Mouse (Mus musculus) intestine, postnatal 0 days (tissue): Measurements from ENCODE around the gene Coq8a. TPM values are rescaled to one million over a fixed set of nuclear protein-coding genes. Genes with fewer than 3 reads are reported as not detected.
A peak's percentile ranks its signal among the peaks of the same experiment; 100 is the strongest.

ENCODE experiments used
- ATAC-seq: fragments of 200-750 bp; cut with Nextera tagmentation; 2 replicates; pipeline ENCODE4 v1.8.0; 2017; ENCODE audit warnings: mild to moderate bottlenecking, moderate TSS enrichment, moderate library complexity
- H3K27ac ChIP-seq: fragments of 300-500 bp; sonication (generic); 2 replicates; pipeline ENCODE4 v1.5.1; 2014; ENCODE audit warnings: mild to moderate bottlenecking, low read depth, low read length, moderate library complexity
- H3K27me3 ChIP-seq: fragments of 300-500 bp; sonication (generic); replicated peaks from 2 replicates; pipeline ENCODE4 v1.6.1; 2014; ENCODE audit warnings: low read length, mixed read lengths; ENCODE audit not compliant: control insufficient read depth, insufficient read depth
- H3K36me3 ChIP-seq: fragments of 300-500 bp; sonication (generic); 2 replicates; pipeline ENCODE4 v1.6.1; 2014; ENCODE audit warnings: mild to moderate bottlenecking, moderate library complexity; ENCODE audit not compliant: control insufficient read depth, insufficient read depth
- H3K4me1 ChIP-seq: fragments of 300-500 bp; sonication (generic); replicated peaks from 2 replicates; pipeline ENCODE4 v1.6.1; 2014; ENCODE audit warnings: antibody characterized with exemption, low read length, mixed read lengths; ENCODE audit not compliant: control insufficient read depth, insufficient read depth
- H3K4me2 ChIP-seq: fragments of 300-500 bp; sonication (generic); replicated peaks from 2 replicates; pipeline ENCODE4 v1.6.1; 2014; ENCODE audit warnings: low read depth, mild to moderate bottlenecking, moderate library complexity
- H3K4me3 ChIP-seq: fragments of 300-500 bp; sonication (generic); 2 replicates; pipeline ENCODE4 v1.5.1; 2014; ENCODE audit warnings: low read depth, low read length
- H3K9ac ChIP-seq: fragments of 300-500 bp; sonication (generic); 2 replicates; pipeline ENCODE4 v1.6.1; 2014; ENCODE audit warnings: mild to moderate bottlenecking, low read depth, low read length
- H3K9me3 ChIP-seq: fragments of 300-500 bp; sonication (generic); 2 replicates; pipeline ENCODE4 v1.6.1; 2016; ENCODE audit warnings: mixed run types; ENCODE audit not compliant: control insufficient read depth
- CTCF ChIP-seq: sonication (generic); IDR thresholded peaks from 2 replicates; pipeline ENCODE4 v1.5.1; 2016; ENCODE audit warnings: low read depth, mild to moderate bottlenecking, control low read depth, antibody characterized with exemption, moderate library complexity
- WGBS: fragments of 180-500 bp; shearing (Covaris S2); extraction: QIAGEN DNeasy Blood & Tissue Kit; methylation state at CpG from one replicate; pipeline ENCODE4 v1.1.7; 2014; 5-methylcytosine and 5-hydroxymethylcytosine counted together
- polyA plus RNA-seq: library from polyadenylated mRNA; unstranded; fragments of >200 nt; fragmentation: Nextera tagmentation; extraction: Ambion mirVana; gene quantifications from 2 replicates; pipeline ENCODE4 v1.2.1, GENCODE M21; 2015

Gene Coq8a
- polyA plus RNA-seq, 1 experiment from 2014 or later = 28.6 TPM

DNA sequence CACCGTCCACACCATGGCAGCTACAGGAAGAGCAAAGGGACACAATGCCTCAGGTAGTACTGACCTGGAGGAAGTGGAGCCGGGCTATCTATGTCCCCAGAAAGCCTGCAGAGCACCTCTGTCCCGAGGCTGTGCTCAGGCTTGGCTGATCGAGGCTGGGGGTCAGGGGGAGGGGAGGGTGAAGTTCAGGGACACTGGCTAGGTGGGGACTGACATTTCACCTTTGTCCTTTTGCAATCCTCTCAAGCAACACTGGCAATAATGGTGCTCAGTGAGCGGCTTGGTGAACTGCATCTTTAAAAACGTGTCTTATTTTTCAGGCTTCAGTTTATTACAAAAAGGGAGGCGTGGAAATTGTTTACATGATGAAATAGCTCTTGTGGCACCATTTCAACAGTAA, 30.5 kb upstream of the Coq8a start:
- WGBS = 59% methylated on average over 7 of the region's 7 CpGs
- TF ChIP-seq CTCF = no peak

GRCm38 (mm10) chr1:180228854-180229253, 29.5 kb upstream of the Coq8a start:
- H3K27ac ChIP-seq = no peak overlapping the region
- H3K36me3 ChIP-seq = peaks cover 14% of the 10 kb centered on the region; the same call in 1 of the 2 replicates
- no peak for ATAC-seq
- no peak overlapping the region for H3K9ac ChIP-seq
- H3K27me3 ChIP-seq = no peaks in the 10 kb centered on the region
- WGBS = 75% methylated on average over 12 of the region's 12 CpGs
- H3K9me3 ChIP-seq = peaks cover 4% of the 10 kb centered on the region; the same call in 1 of the 2 replicates
- H3K4me3 ChIP-seq = no peak overlapping the region
- H3K4me1 ChIP-seq = 0 out of 2 replicates have a peak, but pooled peaks cover 3% of the 10 kb centered on the region
- no peak overlapping the region for H3K4me2 ChIP-seq
- TF ChIP-seq CTCF = no peak

More for the DNA sequence above, 30.5 kb upstream of the Coq8a start:
- Histone ChIP-seq H3K4me3 (no peak overlapping the region), H3K9ac (no peak overlapping the region), H3K36me3 (peaks cover 15% of the 10 kb centered on the region; the same call in 1 of the 2 replicates), H3K4me2 (no peak overlapping the region), H3K4me1 (0 out of 2 replicates have a peak, but pooled peaks cover 3% of the 10 kb centered on the region), H3K27me3 (no peaks in the 10 kb centered on the region), H3K27ac (no peak overlapping the region), H3K9me3 (peaks cover 4% of the 10 kb centered on the region; the same call in 1 of the 2 replicates)
- ATAC-seq = no peak

DNA sequence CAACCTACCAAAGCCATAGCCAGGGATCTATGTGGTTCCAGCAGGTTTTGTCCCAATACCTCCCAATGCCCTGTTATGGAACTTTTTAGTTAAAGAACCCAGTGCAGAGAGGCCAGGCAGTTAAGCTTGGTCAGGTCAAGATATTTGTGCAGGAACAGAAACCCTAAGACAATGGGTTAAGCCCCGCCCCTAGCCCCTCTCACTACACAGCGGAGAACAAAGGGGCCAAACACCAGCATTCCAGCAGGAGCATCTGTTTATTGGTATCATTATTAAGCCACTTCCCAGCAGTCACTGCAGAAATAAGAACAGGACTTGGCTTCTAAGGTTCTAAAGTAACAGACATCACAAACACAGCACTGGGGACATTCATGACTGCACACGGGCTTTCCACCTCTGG, 27.4 kb upstream of the Coq8a start:
- ATAC-seq = no peak
- WGBS = 80% methylated on average over 3 of the region's 3 CpGs
- Histone ChIP-seq H3K9ac (no peak overlapping the region), H3K36me3 (no peaks in the 10 kb centered on the region), H3K27ac (0 out of 2 replicates have a peak overlapping the region, but pooled peaks have one; percentile 81), H3K9me3 (peaks cover 4% of the 10 kb centered on the region; the same call in 1 of the 2 replicates), H3K4me3 (no peak overlapping the region), H3K27me3 (no peaks in the 10 kb centered on the region), H3K4me2 (no peak overlapping the region; the same call in 1 of the 2 replicates), H3K4me1 (0 out of 2 replicates have a peak, but pooled peaks cover 3% of the 10 kb centered on the region)
- TF ChIP-seq CTCF = no peak

DNA sequence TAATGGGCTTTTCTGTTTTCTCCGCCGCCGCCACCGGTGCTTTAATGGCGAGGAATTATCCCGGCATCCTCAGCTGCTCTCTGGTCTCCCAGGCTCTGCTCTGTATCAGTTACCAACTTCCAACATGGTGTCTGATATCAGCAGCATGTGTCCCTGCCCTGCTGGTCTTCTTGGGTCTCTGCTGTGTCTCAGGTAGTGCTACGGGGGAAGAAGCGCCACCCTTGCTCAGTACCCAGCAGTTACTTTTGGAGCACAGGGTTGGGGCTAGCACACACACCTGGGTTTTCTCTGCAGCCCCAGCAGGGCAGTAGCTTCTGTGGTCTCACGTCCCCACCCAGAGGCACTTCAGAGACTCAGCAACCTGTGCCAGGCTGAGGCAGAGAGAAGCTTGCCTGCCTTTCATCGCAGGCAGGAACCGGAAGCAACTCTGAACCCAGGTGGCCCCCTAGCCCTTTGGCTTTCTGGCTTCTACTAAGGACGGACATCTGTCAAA, 26.9 kb upstream of the Coq8a start:
- Histone ChIP-seq H3K36me3 (no peaks in the 10 kb centered on the region), H3K9ac (peak overlapping the region; percentile 45; the same call in 1 of the 2 replicates), H3K9me3 (peaks cover 4% of the 10 kb centered on the region; the same call in 1 of the 2 replicates), H3K27ac (peak overlapping the region; percentile 81), H3K4me2 (peak overlapping the region; percentile 68), H3K4me1 (0 out of 2 replicates have a peak, but pooled peaks cover 3% of the 10 kb centered on the region), H3K27me3 (no peaks in the 10 kb centered on the region), H3K4me3 (peak overlapping the region; percentile 43)
- ATAC-seq = peak; percentile 57
- peak; percentile 56 for TF ChIP-seq CTCF
- 5% methylated on average over 12 of the region's 12 CpGs for WGBS

DNA sequence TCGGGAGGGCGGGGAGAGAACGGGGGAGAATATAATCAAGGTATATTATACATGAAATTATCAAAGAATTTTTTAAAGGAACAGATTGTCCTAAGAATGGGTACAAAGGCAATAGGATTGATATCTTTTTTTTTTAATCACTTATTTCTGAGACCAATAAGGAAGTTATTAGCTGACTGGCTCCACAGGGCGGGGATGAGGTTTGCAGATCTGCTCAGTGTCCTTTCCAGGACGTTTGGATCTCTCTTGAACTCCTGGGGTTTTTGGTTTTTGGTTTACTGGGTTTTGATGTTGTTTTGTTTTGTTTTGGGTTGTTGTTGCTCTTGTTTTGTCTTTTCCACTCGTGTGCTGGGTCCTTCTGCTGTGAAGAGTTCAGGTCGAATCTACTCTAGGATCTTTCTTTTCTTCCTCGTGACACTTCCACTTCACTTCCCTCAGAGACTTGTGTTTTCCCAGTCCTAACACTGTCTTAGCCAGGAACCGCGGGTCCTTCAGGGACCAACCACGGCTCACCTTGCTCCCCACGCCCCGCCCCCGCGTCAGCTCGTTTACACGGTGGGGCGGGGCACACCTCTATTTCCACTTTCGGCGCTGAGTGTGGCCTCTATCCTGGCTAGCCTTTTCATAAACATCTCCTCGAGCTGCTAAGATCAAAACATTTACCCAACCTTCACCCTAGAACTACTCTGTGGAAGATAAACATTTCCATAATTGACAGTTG, 26.3 kb upstream of the Coq8a start:
- peak overlapping the region; percentile 43 for H3K4me3 ChIP-seq

GRCm38 (mm10) chr1:180222007-180222406, 22.6 kb upstream of the Coq8a start:
- ATAC-seq = no peak
- no peak for TF ChIP-seq CTCF

More for the DNA sequence above, 26.3 kb upstream of the Coq8a start:
- H3K27me3 ChIP-seq = no peaks in the 10 kb centered on the region
- H3K9me3 ChIP-seq = peaks cover 4% of the 10 kb centered on the region; the same call in 1 of the 2 replicates
- TF ChIP-seq CTCF = no peak
- peak overlapping the region; percentile 81 for H3K27ac ChIP-seq
- peak overlapping the region; percentile 68 for H3K4me2 ChIP-seq
- 0 out of 2 replicates have a peak, but pooled peaks cover 3% of the 10 kb centered on the region for H3K4me1 ChIP-seq
- no peaks in the 10 kb centered on the region for H3K36me3 ChIP-seq
- peak overlapping the region; percentile 45 for H3K9ac ChIP-seq
- WGBS = 7% methylated on average over 21 of the region's 21 CpGs
- ATAC-seq = peak; percentile 96

More at GRCm38 (mm10) chr1:180222007-180222406, 22.6 kb upstream of the Coq8a start:
- Histone ChIP-seq H3K4me3 (no peak overlapping the region), H3K4me1 (0 out of 2 replicates have a peak, but pooled peaks cover 3% of the 10 kb centered on the region), H3K27me3 (no peaks in the 10 kb centered on the region), H3K4me2 (no peak overlapping the region), H3K27ac (no peak overlapping the region), H3K36me3 (no peaks in the 10 kb centered on the region), H3K9ac (no peak overlapping the region), H3K9me3 (no peaks in the 10 kb centered on the region)
- WGBS = 72% methylated on average over 1 of the region's 1 CpGs
